Mouse (Mus musculus) limb, embryonic 14.5 days (tissue): ENCODE data around the gene Mast1. TPM values are rescaled to one million over a fixed set of nuclear protein-coding genes. Genes with fewer than 3 reads are reported as not detected.
A peak's percentile ranks its signal among the peaks of the same experiment; 100 is the strongest.

ENCODE experiments used
- ATAC-seq: fragments of 200-750 bp; cut with Nextera tagmentation; 2 replicates; pipeline ENCODE4 v1.8.0; 2017; ENCODE audit warnings: low read depth, moderate number of reproducible peaks, moderate TSS enrichment; ENCODE audit not compliant: low FRiP score
- DNase-seq: peaks from one replicate; pipeline ENCODE4 v3.0.0-alpha.2; 2015; ENCODE audit warnings: low spot score
- H3K27ac ChIP-seq: fragments of 300-500 bp; sonication (generic); replicated peaks from 2 replicates; pipeline ENCODE4 v1.5.1; 2014; ENCODE audit warnings: low read depth, mild to moderate bottlenecking, low read length, moderate library complexity, mixed read lengths
- H3K27me3 ChIP-seq: fragments of 300-500 bp; sonication (generic); 2 replicates; pipeline ENCODE4 v1.6.1; 2014; ENCODE audit warnings: low read length, mixed read lengths; ENCODE audit not compliant: control insufficient read depth, insufficient read depth
- H3K36me3 ChIP-seq: fragments of 300-500 bp; sonication (generic); 2 replicates; pipeline ENCODE4 v1.6.1; 2014; ENCODE audit warnings: mild to moderate bottlenecking, low read length, moderate library complexity, mixed read lengths; ENCODE audit not compliant: control insufficient read depth, insufficient read depth
- H3K4me1 ChIP-seq: fragments of 300-500 bp; sonication (generic); 2 replicates; pipeline ENCODE4 v1.6.1; 2014; ENCODE audit warnings: antibody characterized with exemption, low read length, mixed read lengths; ENCODE audit not compliant: control insufficient read depth, insufficient read depth
- H3K4me2 ChIP-seq: fragments of 300-500 bp; sonication (generic); replicated peaks from 2 replicates; pipeline ENCODE4 v1.6.1; 2014; ENCODE audit warnings: low read depth, mild to moderate bottlenecking, low read length, moderate library complexity; ENCODE audit not compliant: severe bottlenecking
- H3K4me3 ChIP-seq: fragments of 300-500 bp; sonication (generic); replicated peaks from 2 replicates; pipeline ENCODE4 v1.5.1; 2014; ENCODE audit warnings: low read length
- H3K9ac ChIP-seq: fragments of 300-500 bp; sonication (generic); 2 replicates; pipeline ENCODE4 v1.6.1; 2014; ENCODE audit warnings: mild to moderate bottlenecking, low read depth, low read length, moderate library complexity; ENCODE audit not compliant: severe bottlenecking
- H3K9me3 ChIP-seq: fragments of 300-500 bp; sonication (generic); 2 replicates; pipeline ENCODE4 v1.6.1; 2016; ENCODE audit warnings: low read length; ENCODE audit not compliant: control insufficient read depth
- POLR2A ChIP-seq: fragments of 200-500 bp; IDR thresholded peaks from 2 replicates; pipeline ENCODE4 v1.8.0; 2012; ENCODE audit warnings: inconsistent platforms, mild to moderate bottlenecking, moderate library complexity, borderline replicate concordance; ENCODE audit not compliant: insufficient read depth, insufficient read length; ENCODE audit errors: extremely low read depth
- WGBS: fragments of 180-500 bp; shearing (Covaris S2); extraction: QIAGEN DNeasy Blood & Tissue Kit; methylation state at CpG from one replicate; pipeline ENCODE4 v1.1.7; 2014; 5-methylcytosine and 5-hydroxymethylcytosine counted together
- polyA plus RNA-seq, 2 experiments: library from polyadenylated mRNA; depleted of rRNA in 1 of 2; stranded (reverse) in 1 of 2; unstranded in 1 of 2; fragments of >200 nt; fragmentation: Nextera tagmentation in 1 of 2; extraction: Ambion mirVana in 1 of 2; gene quantifications; 2 replicates each; pipeline versions ENCODE4 v1.2.1 to v1.2.3; 2012 to 2014

Mast1 gene
- polyA plus RNA-seq, 2 experiments, result 0.15 to 0.50 TPM

DNA sequence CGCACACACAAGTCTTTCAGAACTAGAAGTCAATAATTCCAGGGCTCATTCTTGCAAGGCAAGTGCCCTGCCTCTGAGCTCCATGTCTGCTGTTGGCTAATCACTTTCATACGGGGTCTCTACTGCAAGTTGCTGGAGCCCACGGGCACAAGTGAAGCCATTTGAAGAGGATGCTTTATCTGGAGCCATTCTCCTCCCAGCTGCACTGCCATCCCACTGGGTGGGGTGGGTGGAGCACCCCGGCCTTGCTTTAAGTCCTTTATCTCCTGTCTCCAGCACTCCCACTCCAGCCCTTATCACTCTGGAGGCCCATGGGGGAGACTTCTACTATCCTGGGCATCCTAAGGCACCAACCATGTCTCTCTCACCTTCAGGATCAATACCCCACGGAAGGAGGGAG lies 33.8 kb upstream of the Mast1 start:
- Histone ChIP-seq H3K36me3 (peaks cover 37% of the 10 kb centered on the region), H3K9ac (peak overlapping the region; percentile 91), H3K4me1 (peaks cover 25% of the 10 kb centered on the region), H3K4me2 (peak overlapping the region; percentile 85), H3K27ac (no peak overlapping the region), H3K9me3 (no peaks in the 10 kb centered on the region), H3K27me3 (no peaks in the 10 kb centered on the region), H3K4me3 (peak overlapping the region; percentile 76)
- WGBS, result 55% methylated on average over 5 of the region's 5 CpGs
- ATAC-seq, result no peak
- TF ChIP-seq POLR2A, result no peak
- no peak for DNase-seq

DNA sequence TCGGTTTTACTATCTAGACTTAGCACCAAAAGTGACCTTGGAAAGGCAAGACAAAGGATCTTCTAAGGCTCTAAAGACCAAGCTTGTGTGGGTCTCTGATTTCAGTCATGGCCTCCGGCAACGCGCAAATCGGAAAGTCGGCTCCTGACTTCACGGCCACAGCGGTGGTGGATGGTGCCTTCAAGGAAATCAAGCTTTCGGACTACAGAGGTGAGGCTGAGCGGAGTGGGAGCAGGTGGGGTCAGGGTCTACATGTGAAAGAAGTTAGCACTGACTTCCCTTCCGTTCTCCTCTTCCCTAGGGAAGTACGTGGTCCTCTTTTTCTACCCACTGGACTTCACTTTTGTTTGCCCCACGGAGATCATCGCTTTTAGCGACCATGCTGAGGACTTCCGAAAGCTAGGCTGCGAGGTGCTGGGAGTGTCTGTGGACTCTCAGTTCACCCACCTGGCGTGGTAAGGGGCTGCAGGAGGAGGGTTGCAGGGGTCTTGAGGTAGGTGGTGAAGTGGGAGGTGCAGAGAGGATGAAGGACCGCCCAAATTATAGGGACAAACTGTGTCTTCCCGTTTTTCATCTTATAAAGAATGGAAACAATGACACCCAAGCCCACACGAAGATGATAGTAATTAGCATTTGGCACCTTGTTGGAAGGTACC lies 33.1 kb upstream of the Mast1 start:
- peaks cover 23% of the 10 kb centered on the region for H3K4me1 ChIP-seq
- peak overlapping the region; percentile 76 for H3K4me3 ChIP-seq
- H3K27ac ChIP-seq, result peak overlapping the region; percentile 80
- no peaks in the 10 kb centered on the region for H3K9me3 ChIP-seq
- DNase-seq, result no peak
- H3K27me3 ChIP-seq, result no peaks in the 10 kb centered on the region
- ATAC-seq, result no peak
- H3K36me3 ChIP-seq, result peaks cover 37% of the 10 kb centered on the region
- 6% methylated on average over 21 of the region's 21 CpGs for WGBS
- no peak for TF ChIP-seq POLR2A
- peak overlapping the region; percentile 85 for H3K4me2 ChIP-seq
- peak overlapping the region; percentile 91 for H3K9ac ChIP-seq

- TF ChIP-seq POLR2A, result peak; percentile 40; the same call in 1 of the 2 replicates
- 1% methylated on average over 56 of the region's 56 CpGs for WGBS
- peak; percentile 66 for DNase-seq
These were observed 32.3 kb upstream of the Mast1 start, which contains the start of the genes Gm49661, Prdx2 and Rnaseh2a for GRCm38 (mm10) chr8:84969241-84970134. Gene Gm49661, minus strand, starts transcription at chr8:84969433. Gene Prdx2, plus strand, starts transcription at chr8:84969587. Gene Rnaseh2a, minus strand, starts transcription at chr8:84969767.

DNA sequence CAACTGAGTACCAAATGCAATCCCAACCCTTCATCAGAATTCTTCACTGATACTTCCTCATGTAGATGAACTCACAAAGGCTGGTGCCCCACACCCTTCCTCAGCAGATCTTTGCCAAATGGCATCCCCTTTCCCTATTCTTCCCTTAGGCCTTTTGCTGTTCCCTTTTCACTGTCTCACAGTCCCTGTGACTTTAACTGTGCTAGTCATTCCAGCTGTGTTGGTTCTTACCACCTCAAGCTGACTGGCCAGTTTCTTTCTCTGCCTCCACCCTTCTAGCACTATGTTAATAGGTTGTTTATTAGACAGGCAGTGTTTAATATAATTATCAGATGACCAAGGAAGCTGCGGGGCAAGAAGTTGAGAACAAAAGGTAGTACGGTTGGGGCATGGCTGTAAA lies 31.5 kb upstream of the Mast1 start:
- ATAC-seq (no peak), DNase-seq (no peak)
- 17% methylated on average over 2 of the region's 2 CpGs for WGBS
- TF ChIP-seq POLR2A, result no peak
- H3K27me3 ChIP-seq, result no peaks in the 10 kb centered on the region
- no peaks in the 10 kb centered on the region for H3K9me3 ChIP-seq
- H3K9ac ChIP-seq, result peak overlapping the region; percentile 91
- H3K4me3 ChIP-seq, result peak overlapping the region; percentile 76
- peak overlapping the region; percentile 80 for H3K27ac ChIP-seq
- peaks cover 29% of the 10 kb centered on the region for H3K36me3 ChIP-seq
- peak overlapping the region; percentile 85 for H3K4me2 ChIP-seq
- peaks cover 27% of the 10 kb centered on the region for H3K4me1 ChIP-seq

More at GRCm38 (mm10) chr8:84969241-84970134, 32.3 kb upstream of the Mast1 start, which contains the start of the genes Gm49661, Prdx2 and Rnaseh2a:
- Histone ChIP-seq H3K9ac (peak within 1 kb of the TSS; percentile 91), H3K4me2 (peak within 1 kb of the TSS; percentile 85), H3K27ac (peak within 1 kb of the TSS; percentile 80), H3K4me3 (peak within 1 kb of the TSS; percentile 76), H3K4me1 (peaks cover 27% of the 10 kb centered on the region), H3K27me3 (no peaks in the 10 kb centered on the region), H3K9me3 (no peaks in the 10 kb centered on the region), H3K36me3 (peaks cover 36% of the 10 kb centered on the region)
- ATAC-seq, result peak; percentile 82
